Mouse (Mus musculus) liver, postnatal 0 days (tissue): Measurements from ENCODE around the gene Lipa.

ENCODE experiments used
- CTCF ChIP-seq: sonication (generic); IDR thresholded peaks from 2 replicates; pipeline ENCODE4 v1.5.1; 2016; ENCODE audit warnings: antibody characterized with exemption, low read depth
- EP300 ChIP-seq: IDR thresholded peaks from 2 replicates; pipeline ENCODE4 v1.6.1; 2016; ENCODE audit warnings: antibody characterized with exemption, low read depth, mild to moderate bottlenecking

DNA sequence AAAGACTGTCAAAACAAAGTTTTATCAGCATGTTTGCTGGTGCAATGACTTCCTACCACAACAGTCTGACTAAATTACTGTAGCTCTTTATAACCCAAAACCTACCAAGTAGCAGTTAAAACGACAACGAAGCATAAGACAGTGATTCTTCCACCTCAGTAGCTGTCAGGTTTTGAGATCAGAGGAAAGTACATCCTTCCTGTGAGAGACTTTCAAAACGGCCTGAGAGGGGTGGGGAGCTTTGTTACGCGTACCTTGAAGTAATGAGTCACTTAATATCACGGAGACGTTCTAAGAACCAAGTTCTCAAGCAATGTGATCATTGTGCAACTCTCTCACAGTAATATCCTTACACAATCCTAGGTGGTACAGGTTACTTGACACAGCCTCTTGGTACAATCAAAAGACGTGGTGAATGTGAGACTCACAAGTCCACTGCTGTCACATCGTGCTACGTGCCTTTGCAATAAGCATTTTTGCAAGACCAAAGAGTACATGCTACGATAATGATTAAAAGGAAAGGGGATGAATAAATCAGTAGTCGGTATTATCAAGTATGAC is 22.0 kb downstream of the Lipa start:
- TF ChIP-seq CTCF (no peak), EP300 (no peak)
